Comparison of ENCODE assay signal across 8 mouse cellular contexts in genomic region chr10:82858032-82858680, GRCm38 (mm10). TPM values are rescaled to one million over a fixed set of nuclear protein-coding genes. Genes with fewer than 3 reads are reported as not detected.
DNase-seq lines count a peak whose midpoint lies in the region; ATAC-seq and TF ChIP-seq lines count a peak whose summit lies in the region.

No protein-coding gene starts in this region.

- no peak overlapping the region for H3K4me3 ChIP-seq in kidney, adult 2 months (ENCODE audit: insufficient read depth, low read depth, low read length)
- peak overlapping the region; percentile 64 for H3K4me3 ChIP-seq in embryonic facial prominence, embryonic 14.5 days (ENCODE audit: low read depth, low read length)
- peak overlapping the region; percentile 77 for H3K4me3 ChIP-seq in intestine, embryonic 16.5 days (ENCODE audit: low read length)
- peak overlapping the region; percentile 74 for H3K4me3 ChIP-seq in midbrain, embryonic 10.5 days

- TF ChIP-seq POLR2A in kidney, adult 2 months (IDR thresholded peaks at IDR 0.05; ENCODE audit: low read depth, low read length) = no peak

- H3K27ac ChIP-seq in kidney, adult 2 months (ENCODE audit: insufficient read depth, low read depth, low read length) = peak overlapping the region; percentile 71
- peak overlapping the region; percentile 90; the same call in 1 of the 2 replicates for H3K27ac ChIP-seq in embryonic facial prominence, embryonic 14.5 days (replicated peaks; ENCODE audit: low read depth, low read length)
- H3K27ac ChIP-seq in intestine, embryonic 16.5 days (ENCODE audit: low read length) = peak overlapping the region; percentile 97
- H3K27ac ChIP-seq in midbrain, embryonic 10.5 days (replicated peaks) = peak overlapping the region; percentile 98

- peak overlapping the region; percentile 60 for H3K4me2 ChIP-seq in embryonic facial prominence, embryonic 14.5 days (ENCODE audit: low read depth, low read length)
- peak overlapping the region; percentile 57 for H3K4me2 ChIP-seq in intestine, embryonic 16.5 days (ENCODE audit: low read depth, low read length)

- H3K27me3 ChIP-seq in kidney, adult 2 months (replicated peaks; ENCODE audit: control insufficient read depth, insufficient read depth, low read length) = no peaks in the 10 kb centered on the region
- no peaks in the 10 kb centered on the region for H3K27me3 ChIP-seq in embryonic facial prominence, embryonic 14.5 days (replicated peaks; ENCODE audit: control insufficient read depth, insufficient read depth, low read length)
- H3K27me3 ChIP-seq in intestine, embryonic 16.5 days (replicated peaks; ENCODE audit: control insufficient read depth, insufficient read depth, low read length) = no peaks in the 10 kb centered on the region
- peaks cover 10% of the 10 kb centered on the region; the same call in 1 of the 2 replicates for H3K27me3 ChIP-seq in midbrain, embryonic 10.5 days (ENCODE audit: low read depth, poor library complexity, severe bottlenecking)

- peak overlapping the region; percentile 70 for H3K9ac ChIP-seq in embryonic facial prominence, embryonic 14.5 days (ENCODE audit: low read depth, low read length)
- H3K9ac ChIP-seq in intestine, embryonic 16.5 days (ENCODE audit: low read depth, low read length) = peak overlapping the region; percentile 83

- H3K9me3 ChIP-seq in embryonic facial prominence, embryonic 14.5 days (ENCODE audit: control insufficient read depth, low read length) = no peaks in the 10 kb centered on the region
- no peaks in the 10 kb centered on the region for H3K9me3 ChIP-seq in intestine, embryonic 16.5 days (ENCODE audit: control insufficient read depth, low read length)
- no peaks in the 10 kb centered on the region for H3K9me3 ChIP-seq in midbrain, embryonic 10.5 days (replicated peaks)

- no peak for DNase-seq in kidney, adult 2 months
- no peak for DNase-seq in kidney, postnatal 4 days
- DNase-seq in embryonic facial prominence, embryonic 14.5 days (ENCODE audit: low spot score) = no peak
- no peak for DNase-seq in midbrain, embryonic 10.5 days (ENCODE audit: low spot score)
- DNase-seq in frontal cortex, postnatal 36 days (ENCODE audit: low spot score in 2 of 2) = no peak
- no peak for DNase-seq in right cerebral cortex, postnatal 10 days (ENCODE audit: low spot score in 2 of 2)
- DNase-seq in right cerebral cortex, postnatal 25 days = no peak

- TF ChIP-seq CTCF in kidney, adult 2 months (conservative IDR thresholded peaks at IDR 0.05; ENCODE audit: insufficient read depth, insufficient read length, low read depth, low read length) = no peak

- no peaks in the 10 kb centered on the region for H3K36me3 ChIP-seq in kidney, adult 2 months (ENCODE audit: control insufficient read depth, insufficient read depth, low read length)
- H3K36me3 ChIP-seq in embryonic facial prominence, embryonic 14.5 days (ENCODE audit: control insufficient read depth, insufficient read depth, low read length) = no peaks in the 10 kb centered on the region
- H3K36me3 ChIP-seq in intestine, embryonic 16.5 days (ENCODE audit: control insufficient read depth, insufficient read depth, low read length) = no peaks in the 10 kb centered on the region
- H3K36me3 ChIP-seq in midbrain, embryonic 10.5 days = peaks cover 12% of the 10 kb centered on the region

- WGBS in kidney, adult 2 months = 60% methylated on average over 10 of the region's 10 CpGs
- WGBS in embryonic facial prominence, embryonic 14.5 days = 40% methylated on average over 10 of the region's 10 CpGs
- WGBS in intestine, embryonic 16.5 days = 52% methylated on average over 10 of the region's 10 CpGs
- 57% methylated on average over 10 of the region's 10 CpGs for WGBS in midbrain, embryonic 10.5 days

- no peak for ATAC-seq in embryonic facial prominence, embryonic 14.5 days (ENCODE audit: low read depth)
- ATAC-seq in intestine, embryonic 16.5 days = no peak

- H3K4me1 ChIP-seq in kidney, adult 2 months (ENCODE audit: control insufficient read depth, insufficient read depth, low read length) = peaks cover 15% of the 10 kb centered on the region; the same call in 1 of the 2 replicates
- H3K4me1 ChIP-seq in embryonic facial prominence, embryonic 14.5 days (ENCODE audit: control insufficient read depth, insufficient read depth, low read length) = peaks cover 21% of the 10 kb centered on the region
- H3K4me1 ChIP-seq in intestine, embryonic 16.5 days (ENCODE audit: control insufficient read depth, insufficient read depth, low read length) = peaks cover 11% of the 10 kb centered on the region
- H3K4me1 ChIP-seq in midbrain, embryonic 10.5 days = peaks cover 46% of the 10 kb centered on the region

RNA-seq across cellular contexts. Expression of gene Eid3, which starts 8.3 kb away (rescaled TPM):
- 0.09 and 0.24 TPM in 2 replicates for polyA plus RNA-seq in kidney, adult 2 months (2012; rRNA removed)
- 0.26 and 0.81 TPM in 2 replicates for polyA plus RNA-seq in embryonic facial prominence, embryonic 14.5 days (2014; fragmentation: Nextera tagmentation; extraction: Ambion mirVana)
- polyA plus RNA-seq in intestine, embryonic 16.5 days (2015; fragmentation: Nextera tagmentation; extraction: Ambion mirVana) = 0.20 and 0.23 TPM in 2 replicates
- polyA plus RNA-seq in midbrain, embryonic 10.5 days (2016; fragmentation: Nextera tagmentation; extraction: Ambion mirVana) = 0.15 and 0.20 TPM in 2 replicates

RNA-seq across cellular contexts. Expression of gene Txnrd1, which starts 24.4 kb away (rescaled TPM):
- 58.0 and 62.1 TPM in 2 replicates for polyA plus RNA-seq in kidney, adult 2 months (2012; rRNA removed)
- 85.0 and 98.9 TPM in 2 replicates for polyA plus RNA-seq in embryonic facial prominence, embryonic 14.5 days (2014; fragmentation: Nextera tagmentation; extraction: Ambion mirVana)
- polyA plus RNA-seq in intestine, embryonic 16.5 days (2015; fragmentation: Nextera tagmentation; extraction: Ambion mirVana) = 107 and 108 TPM in 2 replicates
- 163 and 169 TPM in 2 replicates for polyA plus RNA-seq in midbrain, embryonic 10.5 days (2016; fragmentation: Nextera tagmentation; extraction: Ambion mirVana)
